8 mouse cellular contexts compared by ENCODE assay signal in the genomic region with DNA sequence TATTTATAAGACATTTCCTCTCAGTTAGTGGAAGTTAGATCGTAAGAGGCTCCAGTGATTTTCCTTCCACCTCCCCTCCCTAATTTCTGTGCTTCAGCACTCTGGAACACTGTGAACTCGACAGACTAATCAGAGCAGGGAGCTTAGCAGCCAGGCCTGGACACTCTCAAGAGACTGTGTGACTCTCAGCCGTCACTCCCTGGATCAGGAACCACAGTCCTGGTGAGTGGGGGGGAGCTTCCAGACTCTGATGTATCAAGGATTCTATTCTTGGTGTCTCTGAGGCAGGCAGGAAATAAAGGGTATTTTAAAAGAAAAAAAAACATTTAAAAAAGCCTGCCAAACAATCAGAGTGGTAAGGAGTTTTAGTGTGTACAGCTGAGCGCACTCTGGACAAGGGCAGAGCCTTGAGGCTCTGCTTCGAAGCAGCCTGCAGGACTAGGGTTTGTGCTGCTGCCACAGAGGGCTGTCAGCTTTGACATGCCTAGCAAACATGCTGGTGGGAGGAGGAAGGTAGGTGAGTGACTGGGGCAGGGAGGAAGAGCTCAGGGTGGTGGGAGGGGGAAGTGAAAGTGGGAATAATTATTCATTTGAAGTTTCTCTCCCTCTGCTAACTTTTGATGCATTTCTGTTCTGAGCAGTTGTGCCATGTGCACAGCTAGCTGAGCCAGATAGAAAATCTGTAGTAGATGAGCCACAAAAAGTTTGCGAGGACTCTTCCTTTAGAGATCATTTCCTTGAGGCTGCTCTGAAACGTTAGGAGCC.
DNase-seq lines count a peak whose midpoint lies in the region; ATAC-seq and TF ChIP-seq lines count a peak whose summit lies in the region.

No protein-coding gene starts in this region.

- no peaks in the 10 kb centered on the region for H3K27me3 ChIP-seq in forebrain, postnatal 0 days (ENCODE audit: insufficient read depth, low read length)
- no peaks in the 10 kb centered on the region for H3K27me3 ChIP-seq in splenic B cell, adult 2 months (ENCODE audit: control insufficient read depth, insufficient read depth, low read length, poor library complexity, severe bottlenecking)

- peak; percentile 35 to 46 for DNase-seq in B cell, adult 2 months
- peak; percentile 78 for DNase-seq in adrenal gland, postnatal 10 days
- DNase-seq in forebrain, postnatal 0 days, result no peak
- peak; percentile 77 for DNase-seq in heart, postnatal 4 days
- DNase-seq in layer of hippocampus, postnatal 14 days (ENCODE audit: low spot score in 2 of 2), result peak; percentile 32 to 60
- peak; percentile 72 for DNase-seq in lung, postnatal 10 days
- peak; percentile 58 for DNase-seq in splenic B cell, adult 2 months (ENCODE audit: low read depth, low spot score)

- H3K9ac ChIP-seq in forebrain, postnatal 0 days, result no peak overlapping the region

- no peak overlapping the region for H3K4me3 ChIP-seq in forebrain, postnatal 0 days (ENCODE audit: low read depth, low read length)

- H3K27ac ChIP-seq in forebrain, postnatal 0 days (ENCODE audit: low read depth, low read length), result no peak overlapping the region; the same call in 1 of the 2 replicates

- 28% methylated on average over 7 of the region's 7 CpGs for WGBS in forebrain, postnatal 0 days

- H3K4me1 ChIP-seq in forebrain, postnatal 0 days (ENCODE audit: insufficient read depth), result 0 out of 2 replicates have a peak, but pooled peaks cover 5% of the 10 kb centered on the region

- no peaks in the 10 kb centered on the region for H3K36me3 ChIP-seq in forebrain, postnatal 0 days (ENCODE audit: insufficient read depth)
- H3K36me3 ChIP-seq in splenic B cell, adult 2 months (ENCODE audit: control insufficient read depth, insufficient read depth, low read length, poor library complexity, severe bottlenecking), result no peaks in the 10 kb centered on the region

- peak overlapping the region; percentile 2; the same call in 1 of the 2 replicates for H3K4me2 ChIP-seq in forebrain, postnatal 0 days (ENCODE audit: low read depth)

- H3K9me3 ChIP-seq in forebrain, postnatal 0 days (ENCODE audit: low read length), result no peaks in the 10 kb centered on the region

- ATAC-seq in forebrain, postnatal 0 days, result peak; percentile 59
- no peak for ATAC-seq in cerebellum, adult (ENCODE audit: insufficient number of reproducible peaks, low FRiP score, low TSS enrichment)

- TF ChIP-seq CTCF in forebrain, postnatal 0 days (IDR thresholded peaks at IDR 0.05; ENCODE audit: low read depth), result no peak
